Mouse (Mus musculus) CH12.LX (cell line): ENCODE data around the gene Taldo1. TPM values are rescaled to one million over a fixed set of nuclear protein-coding genes. Genes with fewer than 3 reads are reported as not detected.

Experiments used
- DNase-seq: peaks from one replicate; pipeline ENCODE4 v3.0.0-alpha.2; 2013; ENCODE audit errors: extremely low read depth
- H3K27ac ChIP-seq: 2 replicates; pipeline ENCODE4 v1.5.1; 2012; ENCODE audit warnings: low read depth, mild to moderate bottlenecking, control low read depth, moderate library complexity; ENCODE audit not compliant: insufficient read depth
- H3K27me3 ChIP-seq: replicated peaks from 2 replicates; pipeline ENCODE3; 2012; ENCODE audit warnings: inconsistent platforms
- H3K36me3 ChIP-seq, 2 experiments: replicated peaks in 1 of 2; 2 replicates each; pipeline versions ENCODE3 to v1.6.1; 2012; ENCODE audit warnings: inconsistent platforms in 1 of 2, low read length in 1 of 2, mild to moderate bottlenecking in 1 of 2, mixed read lengths in 1 of 2, moderate library complexity in 1 of 2; ENCODE audit not compliant: control insufficient read depth in 1 of 2, insufficient read depth in 1 of 2
- H3K4me1 ChIP-seq, 2 experiments: 2 replicates each; pipeline ENCODE4 v1.6.1; 2012; ENCODE audit warnings: inconsistent platforms in 1 of 2, moderate library complexity in 1 of 2; ENCODE audit not compliant: insufficient read depth in 2 of 2, control insufficient read depth in 1 of 2
- H3K4me2 ChIP-seq: 2 replicates; pipeline ENCODE4 v1.6.1; 2012; ENCODE audit warnings: low read depth, mild to moderate bottlenecking, control low read depth; ENCODE audit not compliant: poor library complexity, insufficient read depth, severe bottlenecking
- H3K4me3 ChIP-seq, 3 experiments: fragments of 150-350 bp in 1 of 3; sonication (generic) in 1 of 3; replicated peaks in 1 of 3; 2 replicates each; pipeline versions ENCODE3 to v1.5.1; 2011 to 2012; ENCODE audit warnings: low read depth in 2 of 3, low read length in 2 of 3, mild to moderate bottlenecking in 2 of 3, moderate library complexity in 2 of 3, control low read depth in 1 of 3, improper control_type of control experiment in 1 of 3, inconsistent platforms in 1 of 3, mixed read lengths in 1 of 3; ENCODE audit not compliant: poor library complexity in 1 of 3
- H3K79me2 ChIP-seq: replicated peaks from 2 replicates; pipeline ENCODE4 v1.6.1; 2012; ENCODE audit warnings: mild to moderate bottlenecking, moderate library complexity; ENCODE audit not compliant: control insufficient read depth, poor library complexity, insufficient read depth, severe bottlenecking; ENCODE audit errors: extremely low read depth
- H3K9ac ChIP-seq: 2 replicates; pipeline ENCODE4 v1.6.1; 2012; ENCODE audit warnings: low read depth, mild to moderate bottlenecking, control low read depth, moderate library complexity; ENCODE audit not compliant: insufficient read depth
- H3K9me3 ChIP-seq: replicated peaks from 2 replicates; pipeline ENCODE3; 2012; ENCODE audit warnings: low read length, inconsistent platforms, mixed read lengths
- BHLHE40 ChIP-seq: IDR thresholded peaks from 2 replicates; pipeline ENCODE4 v1.6.1; 2011; ENCODE audit warnings: mild to moderate bottlenecking, low read depth, low read length, improper control_type of control experiment
- CHD2 ChIP-seq: IDR thresholded peaks from 2 replicates; pipeline ENCODE4 v1.6.1; 2011; ENCODE audit warnings: low read length, improper control_type of control experiment
- CTCF ChIP-seq, 2 experiments: IDR thresholded peaks in 1 of 2; conservative IDR thresholded peaks in 1 of 2; 2 replicates each; pipeline ENCODE4 v1.5.1; 2011 to 2012; ENCODE audit warnings: low read depth in 2 of 2, low read length in 2 of 2, improper control_type of control experiment in 1 of 2, inconsistent platforms in 1 of 2, mild to moderate bottlenecking in 1 of 2, moderate library complexity in 1 of 2
- EP300 ChIP-seq: IDR thresholded peaks from 2 replicates; pipeline ENCODE4 v1.6.1; 2011; ENCODE audit warnings: low read length, improper control_type of control experiment
- IRF4 ChIP-seq: IDR thresholded peaks from 2 replicates; pipeline ENCODE4 v1.6.1; 2014; ENCODE audit warnings: low read depth, mild to moderate bottlenecking, inconsistent platforms, low read length, improper control_type of control experiment
- KAT2A ChIP-seq: IDR thresholded peaks from 2 replicates; pipeline ENCODE4 v1.6.1; 2012; ENCODE audit warnings: low read length, improper control_type of control experiment, inconsistent platforms; ENCODE audit not compliant: insufficient replicate concordance
- MEF2A ChIP-seq: IDR thresholded peaks from 2 replicates; pipeline ENCODE4 v1.6.1; 2014; ENCODE audit warnings: low read depth, mild to moderate bottlenecking, inconsistent platforms, low read length, improper control_type of control experiment, borderline replicate concordance
- MYC ChIP-seq: IDR thresholded peaks from 2 replicates; pipeline ENCODE4 v1.6.1; 2011; ENCODE audit warnings: low read depth, mild to moderate bottlenecking, improper control_type of control experiment, low read length
- PAX5 ChIP-seq: IDR thresholded peaks from 2 replicates; pipeline ENCODE4 v1.6.1; 2012; ENCODE audit warnings: low read length, inconsistent platforms, mixed read lengths
- POLR2A ChIP-seq: IDR thresholded peaks from 2 replicates; pipeline ENCODE4 v1.6.1; 2011; ENCODE audit warnings: low read depth, mild to moderate bottlenecking, improper control_type of control experiment, low read length
- RCOR1 ChIP-seq: conservative IDR thresholded peaks from 2 replicates; pipeline ENCODE4 v1.6.1; 2012; ENCODE audit warnings: low read depth, mild to moderate bottlenecking, inconsistent platforms, low read length, improper control_type of control experiment
- SMC3 ChIP-seq: IDR thresholded peaks from 2 replicates; pipeline ENCODE4 v1.6.1; 2011; ENCODE audit warnings: low read depth, low read length, improper control_type of control experiment
- TCF12 ChIP-seq: IDR thresholded peaks from 2 replicates; pipeline ENCODE4 v1.6.1; 2014; ENCODE audit warnings: low read depth, mild to moderate bottlenecking, inconsistent platforms, low read length, improper control_type of control experiment
- ZC3H11A ChIP-seq: IDR thresholded peaks from 2 replicates; pipeline ENCODE4 v1.6.1; 2012; ENCODE audit warnings: low read depth, mild to moderate bottlenecking, inconsistent platforms, low read length, improper control_type of control experiment
- ZKSCAN1 ChIP-seq: IDR thresholded peaks from 2 replicates; pipeline ENCODE4 v1.6.1; 2012; ENCODE audit warnings: low read depth, inconsistent platforms, low read length, improper control_type of control experiment, borderline replicate concordance
- dilution Hi-C: fragments of 300-500 bp; cut with MboI; formaldehyde crosslinking; loops from 2 replicates; pipeline ENCODE4 v1.14.3; 2020; ENCODE audit warnings: low sequenced_read_pairs; ENCODE audit not compliant: extremely low pct_unique_long_range_greater_than_20kb, extremely low pct_ligation_motif_present
- in situ Hi-C: fragments of 300-500 bp; cut with MboI; formaldehyde crosslinking; loops from 3 replicates; pipeline ENCODE4 v1.14.3; 2019; ENCODE audit warnings: low sequenced_read_pairs, low pct_ligation_motif_present, low pct_unique_long_range_greater_than_20kb, mixed read lengths
- polyA plus RNA-seq: library from polyadenylated mRNA; unstranded; fragments of >175 nt; gene quantifications from 2 replicates; pipeline ENCODE4 v1.2.1, GENCODE M21; 2012; ENCODE audit warnings: low read depth; ENCODE audit not compliant: insufficient read length
- total RNA-seq, 2 experiments: library from RNA; depleted of rRNA; stranded (reverse); fragments of 300-350 nt in 1 of 2; fragments of >200 nt in 1 of 2; gene quantifications; 2 replicates each; pipeline ENCODE4 v1.2.3; 2012 to 2014

Gene Taldo1
- total and polyA plus RNA-seq, 3 experiments = 129 to 228 (median 188) TPM

DNA sequence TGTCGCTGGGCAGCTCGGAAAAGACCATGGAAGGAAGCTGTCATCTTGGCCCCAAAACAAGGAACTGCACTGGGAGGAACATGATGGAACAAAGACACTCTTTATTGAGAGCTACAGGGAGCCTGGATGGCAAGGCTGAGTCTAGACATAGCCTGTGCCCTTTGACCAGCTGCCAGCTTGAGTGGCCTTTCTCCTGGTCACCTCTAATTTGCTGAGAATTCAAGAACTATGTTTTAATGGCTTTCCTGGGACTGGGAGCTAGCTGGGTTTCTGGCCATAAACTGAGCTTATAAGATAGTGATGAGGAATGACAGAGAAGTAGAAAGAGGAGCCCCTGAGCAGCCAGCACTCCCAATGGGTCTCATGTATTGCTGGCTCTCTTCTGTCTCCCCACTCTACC, 48.8 kb upstream of the Taldo1 start (continued):
- TF ChIP-seq BHLHE40 = no peak

DNA sequence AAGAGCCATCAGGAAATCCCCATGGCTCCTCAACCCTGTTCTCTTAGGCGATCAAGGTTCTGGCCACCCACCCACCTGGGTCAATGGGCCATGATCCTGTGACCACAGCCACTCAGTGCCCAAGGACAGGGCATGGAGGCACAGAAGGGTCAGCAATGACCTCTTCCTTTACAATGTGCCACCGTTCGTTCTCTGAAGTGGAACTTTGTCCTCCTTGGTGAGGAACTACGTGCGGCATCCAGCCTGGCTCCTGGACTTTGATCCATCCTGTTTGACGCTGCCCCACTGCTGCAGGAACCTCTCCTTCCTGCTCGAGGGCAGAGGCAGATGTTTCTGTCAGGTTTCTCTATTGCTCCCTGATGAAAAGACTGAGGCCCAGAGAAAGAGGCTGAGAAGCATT, 48.3 kb upstream of the Taldo1 start:
- no peak overlapping the region for H3K4me2 ChIP-seq
- no peak for DNase-seq
- in situ Hi-C loops = no loop called here
- H3K9ac ChIP-seq = no peak overlapping the region
- dilution Hi-C loops = no loop called here
- no peak overlapping the region for H3K27ac ChIP-seq
- H3K79me2 ChIP-seq = no peaks in the 10 kb centered on the region
- H3K36me3 ChIP-seq = no peaks in the 10 kb centered on the region
- H3K4me1 ChIP-seq = peaks cover 0 to 5% of the 10 kb centered on the region in 2 experiments; a peak in 1 of 4 replicates
- no peak overlapping the region for H3K4me3 ChIP-seq
- H3K9me3 ChIP-seq = no peaks in the 10 kb centered on the region
- TF ChIP-seq SMC3 (no peak), MEF2A (no peak), CHD2 (no peak), CTCF (conservative IDR thresholded peaks at IDR 0.05 in 1 of 2, IDR thresholded peaks at IDR 0.05 in 1 of 2; ENCODE audit: low read depth in 2 of 2, low read length in 2 of 2) (no peak), EP300 (no peak), KAT2A (no peak), TCF12 (no peak), RCOR1 (no peak), ZC3H11A (no peak), PAX5 (no peak), ZKSCAN1 (no peak)
- peaks cover 3% of the 10 kb centered on the region for H3K27me3 ChIP-seq

DNA sequence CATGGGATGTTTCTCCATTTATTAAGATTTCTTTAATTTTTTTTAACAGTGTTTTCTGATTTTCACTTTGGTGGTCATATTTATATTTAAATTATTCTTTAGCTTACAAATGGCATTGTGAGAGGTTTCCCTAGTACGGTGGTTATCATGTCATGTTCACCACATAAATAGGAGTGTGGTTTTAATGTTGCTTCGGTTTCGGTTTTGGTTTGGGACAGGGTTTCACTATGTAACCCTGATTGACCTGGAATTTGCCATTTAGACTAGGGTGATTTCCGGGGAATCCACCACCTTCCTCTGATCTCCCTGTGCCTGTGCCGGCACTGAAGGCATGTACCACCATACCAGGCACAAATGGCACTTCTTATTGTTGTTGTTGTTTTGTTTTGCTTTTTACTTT, 47.2 kb upstream of the Taldo1 start:
- Histone ChIP-seq H3K4me1 (peaks cover 0 to 5% of the 10 kb centered on the region in 2 experiments; a peak in 1 of 4 replicates), H3K27ac (no peak overlapping the region), H3K4me2 (no peak overlapping the region), H3K79me2 (no peaks in the 10 kb centered on the region), H3K9ac (no peak overlapping the region), H3K36me3 (no peaks in the 10 kb centered on the region), H3K9me3 (no peaks in the 10 kb centered on the region), H3K27me3 (peaks cover 3% of the 10 kb centered on the region)
- in situ Hi-C loops = no loop called here
- DNase-seq = no peak
- dilution Hi-C loops = no loop called here
- peak; percentile 46; the same call in 1 of the 2 replicates for TF ChIP-seq IRF4
- no peak for TF ChIP-seq POLR2A
- peak; percentile 28; the same call in 1 of the 2 replicates for TF ChIP-seq EP300
- TF ChIP-seq MYC = no peak
- TF ChIP-seq, all 38 proteins: peak for 2
- H3K4me3 ChIP-seq = no peak overlapping the region
